Mouse (Mus musculus) liver, embryonic 14.5 days (tissue): ENCODE measurements around the gene Fam222b. TPM values are rescaled to one million over a fixed set of nuclear protein-coding genes. Genes with fewer than 3 reads are reported as not detected.

Experiments
- ATAC-seq: fragments of 200-750 bp; cut with Nextera tagmentation; 2 replicates; pipeline ENCODE4 v1.8.0; 2017; ENCODE audit warnings: moderate number of reproducible peaks, mild to moderate bottlenecking, moderate library complexity; ENCODE audit not compliant: insufficient read depth
- DNase-seq, 3 experiments: peaks; one replicate each; pipeline ENCODE4 v3.0.0-alpha.2; 2012 to 2013; ENCODE audit warnings: low read depth in 3 of 3, low spot score in 3 of 3
- H3K27ac ChIP-seq: fragments of 300-500 bp; sonication (generic); 2 replicates; pipeline ENCODE4 v1.5.1; 2014; ENCODE audit warnings: moderate library complexity, mild to moderate bottlenecking, control low read depth, inconsistent platforms
- H3K27me3 ChIP-seq: fragments of 300-500 bp; sonication (generic); 2 replicates; pipeline ENCODE4 v1.6.1; 2014; ENCODE audit warnings: mild to moderate bottlenecking, low read length, moderate library complexity; ENCODE audit not compliant: control insufficient read depth, insufficient read depth
- H3K36me3 ChIP-seq: fragments of 300-500 bp; sonication (generic); replicated peaks from 2 replicates; pipeline ENCODE4 v1.6.1; 2014; ENCODE audit warnings: low read depth; ENCODE audit not compliant: control insufficient read depth, insufficient read depth
- H3K4me1 ChIP-seq, 2 experiments: fragments of 200-500 bp in 1 of 2; fragments of 300-500 bp in 1 of 2; sonication (generic) in 1 of 2; replicated peaks; 2 replicates each; pipeline ENCODE4 v1.6.1; 2012 to 2014; ENCODE audit warnings: antibody characterized with exemption in 1 of 2, inconsistent platforms in 1 of 2, low read length in 1 of 2; ENCODE audit not compliant: control insufficient read depth in 2 of 2, insufficient read depth in 2 of 2
- H3K4me2 ChIP-seq: fragments of 300-500 bp; sonication (generic); 2 replicates; pipeline ENCODE4 v1.6.1; 2014; ENCODE audit warnings: low read depth, mild to moderate bottlenecking, control low read depth, moderate library complexity
- H3K4me3 ChIP-seq, 2 experiments: fragments of 200-500 bp in 1 of 2; fragments of 300-500 bp in 1 of 2; sonication (generic) in 1 of 2; 2 replicates each; pipeline ENCODE4 v1.5.1; 2012 to 2014; ENCODE audit warnings: low read depth in 2 of 2, low read length in 2 of 2, mild to moderate bottlenecking in 2 of 2, control low read depth in 1 of 2, inconsistent platforms in 1 of 2, moderate library complexity in 1 of 2; ENCODE audit not compliant: insufficient read depth in 1 of 2
- H3K9ac ChIP-seq: fragments of 300-500 bp; sonication (generic); replicated peaks from 2 replicates; pipeline ENCODE4 v1.6.1; 2014; ENCODE audit warnings: mild to moderate bottlenecking, control low read depth, moderate library complexity
- H3K9me3 ChIP-seq: fragments of 300-500 bp; sonication (generic); 2 replicates; pipeline ENCODE4 v1.6.1; 2016; ENCODE audit warnings: low read length, mixed read lengths; ENCODE audit not compliant: control insufficient read depth
- CTCF ChIP-seq: IDR thresholded peaks from 2 replicates; pipeline ENCODE4 v1.5.1; 2016; ENCODE audit warnings: antibody characterized with exemption, low read depth, control low read depth
- EP300 ChIP-seq: IDR thresholded peaks from 2 replicates; pipeline ENCODE4 v1.6.1; 2016; ENCODE audit warnings: antibody characterized with exemption, low read depth
- WGBS: fragments of 180-500 bp; shearing (Covaris S2); extraction: QIAGEN DNeasy Blood & Tissue Kit; methylation state at CpG from one replicate; pipeline ENCODE4 v1.1.7; 2014; ENCODE audit not compliant: insufficient replicate concordance; 5-methylcytosine and 5-hydroxymethylcytosine counted together
- polyA plus RNA-seq, 2 experiments: library from polyadenylated mRNA; depleted of rRNA in 1 of 2; stranded (reverse) in 1 of 2; unstranded in 1 of 2; fragments of >200 nt; fragmentation: Nextera tagmentation in 1 of 2; extraction: Ambion mirVana in 1 of 2; gene quantifications; 2 replicates each; pipeline versions ENCODE4 v1.2.1 to v1.2.3; 2012 to 2014

The Fam222b gene
- polyA plus RNA-seq, 2 experiments, result 2.5 to 3.8 TPM

- WGBS, result 9% methylated on average over 8 of the region's 8 CpGs
- Histone ChIP-seq H3K4me2 (peak overlapping the region; percentile 99), H3K36me3 (peaks cover 34% of the 10 kb centered on the region), H3K27me3 (no peaks in the 10 kb centered on the region), H3K9ac (peak overlapping the region; percentile 99), H3K4me3 (peak overlapping the region; percentile 85 to 86), H3K9me3 (no peaks in the 10 kb centered on the region), H3K27ac (peak overlapping the region; percentile 96), H3K4me1 (peaks cover 21 to 33% of the 10 kb centered on the region in 2 experiments)
- ATAC-seq (no peak), DNase-seq (no peak)
- TF ChIP-seq CTCF (no peak), EP300 (no peak)
Measured at GRCm38 (mm10) chr11:78179438-78179999, 85.1 kb downstream of the Fam222b start.

DNA sequence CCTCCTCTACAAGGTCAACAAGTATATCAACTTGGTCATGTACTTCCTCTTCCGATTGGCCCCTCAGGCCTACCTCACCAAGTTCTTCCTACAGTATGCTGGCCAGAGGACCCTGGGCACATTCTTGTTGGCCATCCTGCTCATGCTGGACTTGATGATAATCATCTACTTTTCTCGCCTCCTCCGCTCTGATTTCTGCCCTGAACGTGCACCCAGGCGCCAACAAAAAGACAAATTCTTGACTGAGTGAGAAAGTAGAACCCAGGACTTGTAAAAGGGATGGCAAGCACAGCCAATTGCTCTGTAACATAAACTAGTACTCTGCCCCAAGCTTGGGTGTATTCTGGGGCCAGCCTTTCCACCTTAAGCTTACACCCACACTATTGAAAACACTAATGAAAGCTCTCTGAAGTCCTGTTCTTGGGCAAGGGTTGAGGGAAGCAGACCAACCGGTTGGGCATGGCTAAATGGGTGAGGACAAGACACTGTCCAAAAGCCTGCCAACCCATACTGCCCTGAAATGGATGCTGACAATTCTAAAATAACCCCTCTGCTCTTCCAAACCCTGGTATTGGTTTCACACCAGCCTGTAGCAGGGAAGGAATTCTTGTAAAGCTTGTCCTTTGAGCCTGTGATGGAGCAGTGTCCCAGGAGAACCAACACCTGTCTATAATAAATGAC is 85.8 kb downstream of the Fam222b start:
- peaks cover 16 to 28% of the 10 kb centered on the region in 2 experiments for H3K4me1 ChIP-seq
- H3K9me3 ChIP-seq, result no peaks in the 10 kb centered on the region
- peaks cover 34% of the 10 kb centered on the region for H3K36me3 ChIP-seq
- H3K27me3 ChIP-seq, result no peaks in the 10 kb centered on the region
- 27% methylated on average over 6 of the region's 6 CpGs for WGBS
- H3K27ac ChIP-seq, result peak overlapping the region; percentile 96
- DNase-seq, result no peak
- H3K4me3 ChIP-seq, result peak overlapping the region; percentile 85 to 86
- TF ChIP-seq EP300 (no peak), CTCF (no peak)
- peak overlapping the region; percentile 99 for H3K4me2 ChIP-seq
- ATAC-seq, result no peak
- H3K9ac ChIP-seq, result peak overlapping the region; percentile 99

GRCm38 (mm10) chr11:78181830-78182357 is 87.4 kb downstream of the Fam222b start:
- H3K4me3 ChIP-seq, result peak overlapping the region; percentile 86 to 99
- H3K4me2 ChIP-seq, result peak overlapping the region; percentile 99
- DNase-seq (no peak), ATAC-seq (no peak)
- TF ChIP-seq CTCF (no peak), EP300 (no peak)
- H3K9me3 ChIP-seq, result no peaks in the 10 kb centered on the region
- H3K27ac ChIP-seq, result peak overlapping the region; percentile 69
- peaks cover 13 to 21% of the 10 kb centered on the region in 2 experiments for H3K4me1 ChIP-seq
- peaks cover 4% of the 10 kb centered on the region; the same call in 1 of the 2 replicates for H3K27me3 ChIP-seq
- WGBS, result 23% methylated on average over 2 of the region's 2 CpGs
- H3K36me3 ChIP-seq, result peaks cover 34% of the 10 kb centered on the region
- peak overlapping the region; percentile 94 for H3K9ac ChIP-seq

DNA sequence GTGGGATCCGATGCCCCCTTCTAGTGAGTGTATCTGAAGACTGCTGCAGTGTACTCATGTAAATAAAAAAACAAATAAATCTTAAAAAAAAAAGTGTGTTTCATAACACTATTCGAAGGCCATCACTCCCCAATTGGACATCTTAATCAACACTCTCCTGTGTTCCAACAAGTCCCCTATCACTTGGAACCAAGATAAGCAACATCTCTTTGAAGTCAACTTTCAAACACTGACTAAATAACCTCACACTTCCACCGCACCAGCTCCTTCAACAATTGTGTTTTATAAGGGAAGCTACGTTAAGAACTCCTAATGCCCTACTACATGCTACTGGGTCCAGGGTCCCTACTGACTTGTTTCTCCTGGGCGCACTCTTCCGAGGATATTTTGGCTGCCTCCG is 88.0 kb downstream of the Fam222b start:
- peak overlapping the region; percentile 86 to 99 for H3K4me3 ChIP-seq

More for the DNA sequence above, 88.0 kb downstream of the Fam222b start:
- DNase-seq, result no peak
- H3K9me3 ChIP-seq, result no peaks in the 10 kb centered on the region
- WGBS, result under 1% methylated on average over 7 of the region's 7 CpGs
- peak overlapping the region; percentile 69 for H3K27ac ChIP-seq
- no peak for ATAC-seq
- TF ChIP-seq EP300 (no peak), CTCF (no peak)
- H3K27me3 ChIP-seq, result peaks cover 9% of the 10 kb centered on the region
- peaks cover 34% of the 10 kb centered on the region for H3K36me3 ChIP-seq
- peak overlapping the region; percentile 94 for H3K9ac ChIP-seq
- peaks cover 13 to 21% of the 10 kb centered on the region in 2 experiments for H3K4me1 ChIP-seq
- peak overlapping the region; percentile 99 for H3K4me2 ChIP-seq
